Mouse (Mus musculus): Measurements from ENCODE around the gene Thumpd3.

Gene Thumpd3

DNA sequence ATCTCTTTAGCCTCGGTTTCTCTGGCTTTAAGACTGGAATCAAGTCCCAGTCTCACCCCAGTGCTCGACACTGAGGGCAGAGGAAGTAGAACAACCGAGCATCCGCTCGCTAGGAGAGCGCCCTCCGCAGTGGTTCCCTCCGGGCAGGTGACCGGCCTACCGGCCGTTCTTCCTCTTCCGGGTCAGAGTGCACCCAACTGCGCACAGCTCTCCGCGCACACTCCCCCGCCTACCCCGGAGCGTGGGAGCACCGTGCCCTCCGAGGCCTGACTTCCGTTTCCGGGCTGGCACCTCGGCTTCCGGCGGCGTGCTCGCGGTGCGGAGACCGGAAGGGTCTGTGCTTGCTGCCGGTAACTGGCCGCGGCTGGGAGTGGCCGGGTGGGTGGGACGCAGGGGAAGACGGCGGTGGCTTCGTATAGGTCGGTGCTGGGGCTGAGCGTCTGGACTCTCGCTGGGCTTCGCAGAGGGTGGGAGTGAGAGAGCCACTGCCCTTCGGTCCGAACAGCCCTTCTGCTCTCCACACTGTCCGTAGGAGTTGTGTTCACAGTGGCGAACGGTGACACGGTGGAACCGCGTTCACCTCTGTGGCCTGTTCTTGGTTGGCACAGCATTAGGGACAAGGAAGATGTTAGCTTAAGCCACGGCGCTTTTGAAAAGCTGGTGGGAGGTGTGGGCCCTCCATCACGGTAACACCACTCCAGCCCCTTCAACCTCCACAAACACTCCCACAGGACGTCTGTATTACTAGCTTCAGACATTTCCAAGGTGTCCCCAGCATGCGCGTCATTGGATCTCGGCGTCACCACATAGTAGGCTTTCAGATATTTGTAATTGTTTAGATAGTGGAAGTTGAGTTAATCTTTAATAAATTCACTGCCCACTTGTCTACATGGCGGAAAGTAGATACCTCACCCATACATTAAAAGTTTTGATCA is at the start of gene Thumpd3:
Thumpd3 (plus strand) TSS at position 185 of the 935 bp plus-strand sequence.
- peak; percentile 98 for DNase-seq (ENCODE audit: low spot score)

DNA sequence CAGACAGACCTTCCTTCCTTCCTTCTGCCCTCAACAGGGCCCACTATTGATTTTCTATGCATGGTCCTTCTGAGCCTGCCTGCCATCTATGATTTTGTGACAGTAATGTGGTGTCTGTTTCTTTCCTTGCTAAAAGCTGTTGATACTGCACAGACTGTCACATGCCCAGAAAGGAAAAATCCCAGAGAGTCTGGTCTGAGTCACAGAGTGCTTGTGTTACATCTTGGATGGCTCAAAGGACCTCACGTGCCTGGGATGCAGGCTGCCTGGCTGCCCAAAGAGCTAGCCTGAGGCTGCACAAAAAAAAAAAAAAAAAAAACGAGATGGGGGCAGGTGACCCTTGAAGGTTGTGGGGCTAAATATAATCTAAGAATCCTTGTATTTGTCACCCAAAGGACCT is 46.8 kb upstream of the Thumpd3 start:
- DNase-seq (ENCODE audit: low spot score) = no peak

DNA sequence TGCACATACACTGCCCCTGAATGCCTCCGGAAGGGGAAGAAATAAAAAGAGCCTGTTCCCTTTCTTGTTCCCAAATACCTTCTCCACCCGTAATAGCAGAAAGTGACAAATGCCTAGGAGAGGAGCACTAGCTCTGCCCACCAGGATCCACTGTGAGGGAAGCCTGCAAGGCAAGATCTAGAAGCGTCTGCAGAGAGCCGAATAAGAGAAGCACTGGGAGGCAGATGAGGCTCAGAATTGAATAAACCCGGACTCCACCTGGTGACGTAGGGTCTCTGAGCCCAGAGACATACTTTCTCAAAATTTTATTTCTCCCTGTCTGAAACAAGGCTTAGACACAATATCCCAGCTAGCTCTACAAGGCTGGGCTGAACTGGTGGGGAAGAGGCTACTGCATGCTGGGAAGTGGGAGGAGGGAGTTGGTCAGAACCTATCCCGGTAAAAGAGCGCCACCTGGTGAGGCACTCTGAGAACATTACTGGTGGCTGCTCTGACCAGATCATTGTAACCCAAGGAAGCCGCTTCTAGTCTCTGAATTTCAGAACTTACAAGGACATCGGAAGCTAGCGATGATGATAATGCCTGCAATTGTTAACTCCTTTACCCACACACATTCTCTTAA is 45.2 kb upstream of the Thumpd3 start:
- peak; percentile 76 for DNase-seq (ENCODE audit: low spot score)

DNA sequence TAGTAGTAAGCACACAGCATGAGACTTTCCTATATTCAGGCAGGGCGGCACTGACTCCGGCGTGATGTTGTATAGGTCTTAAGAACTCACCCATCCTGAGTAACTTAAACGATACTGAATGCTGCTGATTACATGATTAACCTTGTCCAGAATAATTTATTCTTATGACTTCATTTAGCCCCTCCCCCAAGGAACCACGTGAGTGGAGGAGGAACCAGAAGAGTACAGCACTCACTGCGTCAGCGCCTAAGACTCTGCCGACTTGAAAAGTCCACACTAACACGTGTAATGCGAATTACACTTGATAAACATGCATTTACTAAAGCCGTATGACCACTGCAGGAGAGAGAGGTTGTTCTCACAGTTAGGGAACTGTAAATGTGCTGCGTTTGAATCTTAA is 44.3 kb upstream of the Thumpd3 start:
- no peak for DNase-seq (ENCODE audit: low spot score)

DNA sequence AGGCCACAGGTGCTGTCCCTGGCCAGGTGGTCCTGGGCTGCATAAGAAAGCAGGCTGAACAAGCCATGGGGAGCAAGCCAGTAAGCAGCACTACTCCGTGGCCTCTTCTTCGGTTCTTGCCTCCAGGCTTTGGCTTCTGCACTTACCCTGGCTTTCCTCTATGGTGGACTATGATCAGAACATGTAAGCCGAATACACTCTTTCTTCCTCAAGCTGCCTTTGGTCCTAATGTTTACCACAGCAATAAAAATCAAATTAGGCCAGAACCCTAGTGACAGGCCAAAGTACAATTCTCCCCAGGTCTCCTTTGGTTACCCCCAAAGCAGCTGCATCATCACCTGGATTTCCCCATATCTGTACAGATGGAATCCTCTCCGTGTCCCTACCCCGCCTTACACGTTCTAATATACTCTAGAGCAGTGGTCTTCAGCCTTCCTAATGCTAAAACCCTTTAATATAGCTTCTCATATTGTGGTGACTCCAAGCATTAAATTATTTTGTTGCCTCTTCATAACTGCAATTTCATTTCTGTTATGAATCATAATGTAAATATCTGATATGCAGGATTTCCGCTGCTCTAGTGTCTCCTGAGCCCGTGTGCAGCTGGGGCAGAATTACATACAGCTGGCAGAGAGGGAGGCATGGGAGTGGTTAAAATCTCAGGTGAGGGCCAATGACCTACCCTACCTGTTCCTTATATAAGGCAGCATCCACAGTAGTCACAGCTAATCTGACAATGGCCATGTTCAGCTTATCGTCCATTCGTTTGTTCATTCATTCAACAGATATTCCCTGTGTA is 42.5 kb upstream of the Thumpd3 start:
- no peak for DNase-seq (ENCODE audit: low spot score)

DNA sequence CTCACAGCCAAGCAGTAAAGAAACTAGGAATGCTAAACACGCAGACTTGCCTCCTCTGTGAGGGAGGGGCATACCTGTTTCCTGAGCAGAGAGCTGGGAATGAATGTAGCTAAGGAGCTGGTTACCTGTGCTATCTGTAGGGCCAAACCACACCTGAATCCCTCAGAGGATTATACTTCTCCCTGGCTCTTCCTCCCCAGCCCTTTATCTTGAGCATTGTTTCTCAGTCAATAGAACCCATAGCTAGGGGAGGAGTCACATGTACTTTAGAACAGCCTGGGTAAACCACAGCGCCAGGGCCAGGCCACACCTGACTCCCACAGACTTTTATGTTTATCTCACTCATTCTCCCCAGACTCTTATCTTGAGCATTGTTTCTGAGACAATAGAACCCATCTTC is 39.2 kb upstream of the Thumpd3 start:
- DNase-seq (ENCODE audit: low spot score) = no peak

DNA sequence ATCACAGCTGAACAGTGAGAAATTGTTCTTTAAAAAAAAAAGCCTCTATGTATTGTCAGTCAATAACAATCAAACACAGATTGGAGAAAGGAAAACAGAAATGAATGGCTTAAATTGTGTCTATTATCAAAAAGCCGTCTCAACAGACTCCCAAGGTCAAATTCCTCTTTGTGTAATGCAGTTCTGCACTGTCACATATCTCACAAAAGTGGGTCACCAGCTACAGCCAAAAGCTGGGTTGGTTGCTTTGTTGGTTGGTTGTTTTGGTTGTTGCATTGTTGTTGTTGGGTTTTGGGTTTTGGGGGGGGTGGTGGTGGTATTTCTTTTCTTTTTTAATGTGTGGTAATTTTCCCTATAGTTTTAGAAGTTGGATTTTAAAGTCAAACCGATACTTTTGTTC is 34.1 kb upstream of the Thumpd3 start:
- DNase-seq (ENCODE audit: low spot score) = no peak

DNA sequence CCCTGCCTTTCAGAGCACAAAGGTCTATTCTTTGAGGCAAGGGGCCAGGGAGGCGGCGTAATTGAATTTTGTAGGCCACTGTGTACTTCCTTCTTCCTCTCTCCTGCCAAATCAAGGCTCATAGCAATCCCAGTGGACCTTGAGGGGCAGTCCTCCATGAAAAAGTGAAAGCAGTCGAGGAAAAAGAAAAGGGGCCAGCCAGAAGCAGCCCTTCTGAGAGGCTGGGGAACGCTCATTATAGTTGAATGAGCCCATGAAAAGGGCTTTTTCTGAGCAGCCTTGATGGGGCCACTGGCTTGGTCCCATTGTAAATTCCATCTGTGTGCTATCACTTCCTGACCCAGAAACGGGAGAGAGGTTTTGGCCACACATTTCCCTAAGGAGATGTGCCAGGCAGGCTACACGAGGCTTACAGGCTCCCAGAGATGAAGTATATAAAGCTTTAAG is 33.5 kb upstream of the Thumpd3 start:
- no peak for DNase-seq (ENCODE audit: low spot score)

DNA sequence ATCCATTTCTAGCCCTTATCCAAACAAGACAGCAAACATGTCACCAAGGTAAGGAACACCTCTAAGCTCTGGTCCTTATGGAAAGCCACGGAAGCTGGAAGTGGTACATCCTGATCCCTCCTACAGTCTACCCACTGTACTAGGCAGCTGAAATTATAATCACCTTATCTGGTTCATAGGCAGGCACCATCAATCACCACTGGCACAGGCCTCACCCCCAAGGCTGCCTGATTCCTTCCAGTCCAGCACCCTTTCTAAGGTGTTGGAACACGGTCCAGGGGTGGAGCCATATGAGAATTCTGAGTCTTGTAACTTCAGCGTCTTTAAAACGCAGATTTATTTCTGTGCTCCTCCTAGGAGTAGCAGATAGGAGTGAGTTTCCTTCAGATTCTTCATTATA is 32.5 kb upstream of the Thumpd3 start:
- no peak for DNase-seq (ENCODE audit: low spot score)

DNA sequence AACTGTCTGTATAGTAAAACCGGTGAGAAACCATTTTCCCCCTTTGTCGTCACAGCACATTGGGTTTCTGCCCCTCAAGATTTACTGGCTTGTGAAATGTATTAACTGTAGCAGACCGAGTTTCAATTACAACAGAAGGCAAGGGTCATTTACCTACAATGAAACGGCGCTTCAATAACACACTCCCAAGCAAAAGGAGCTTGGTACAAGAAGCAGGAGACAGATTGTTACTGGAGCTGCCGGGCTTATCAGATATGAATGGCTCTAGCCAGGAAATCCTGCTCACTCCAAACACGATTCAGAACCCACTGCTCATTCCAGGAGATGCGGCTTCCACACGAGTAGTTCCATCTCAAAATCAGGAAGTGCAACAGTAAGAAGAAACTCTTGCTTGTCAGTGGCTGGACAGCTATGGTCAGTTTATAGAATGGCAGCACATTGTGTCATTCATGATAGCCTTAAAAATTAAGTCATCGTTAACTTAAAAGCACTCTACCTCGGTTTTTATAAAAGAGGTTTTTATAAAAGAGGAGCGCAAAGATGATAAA is 28.5 kb upstream of the Thumpd3 start:
- no peak for DNase-seq (ENCODE audit: low spot score)

DNA sequence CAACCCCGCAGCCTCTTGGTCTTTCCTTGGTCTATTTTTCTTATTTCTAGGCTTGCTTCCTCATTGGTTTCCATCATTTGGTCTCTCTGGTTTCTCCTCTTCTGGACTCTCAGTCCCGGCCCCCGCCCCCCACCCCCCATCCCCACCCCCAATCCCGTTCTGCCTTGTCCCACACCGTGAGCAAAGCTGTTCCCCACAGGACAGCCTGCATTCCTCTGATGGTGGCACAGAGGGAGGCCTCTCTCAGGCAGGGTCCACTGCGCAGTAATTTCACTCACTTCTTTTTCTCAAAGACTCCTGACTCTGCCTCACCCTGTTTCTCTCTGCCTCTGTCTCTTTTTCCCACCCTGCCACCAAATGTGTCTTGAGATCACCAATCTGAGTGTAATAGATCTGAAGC is 27.9 kb upstream of the Thumpd3 start:
- DNase-seq (ENCODE audit: low spot score) = no peak

DNA sequence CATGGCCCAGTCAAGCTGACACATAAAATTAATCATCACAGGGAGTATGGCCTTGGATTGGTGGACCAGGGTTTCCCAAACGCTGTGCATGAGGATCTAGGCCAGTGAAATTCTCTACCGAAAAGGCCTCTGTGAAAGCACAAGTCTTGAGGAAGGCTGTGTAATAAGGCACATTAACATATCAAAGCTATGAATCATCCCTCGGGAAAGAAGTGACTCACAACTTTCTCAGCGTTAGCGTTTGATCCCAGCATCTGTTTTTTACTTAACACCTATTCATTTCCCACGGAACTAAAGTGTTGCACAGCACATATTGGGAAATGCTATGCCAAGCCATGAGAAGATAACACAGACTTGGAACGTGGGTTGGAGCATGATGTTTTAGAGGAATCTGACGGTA is 21.2 kb upstream of the Thumpd3 start:
- no peak for DNase-seq (ENCODE audit: low spot score)

DNA sequence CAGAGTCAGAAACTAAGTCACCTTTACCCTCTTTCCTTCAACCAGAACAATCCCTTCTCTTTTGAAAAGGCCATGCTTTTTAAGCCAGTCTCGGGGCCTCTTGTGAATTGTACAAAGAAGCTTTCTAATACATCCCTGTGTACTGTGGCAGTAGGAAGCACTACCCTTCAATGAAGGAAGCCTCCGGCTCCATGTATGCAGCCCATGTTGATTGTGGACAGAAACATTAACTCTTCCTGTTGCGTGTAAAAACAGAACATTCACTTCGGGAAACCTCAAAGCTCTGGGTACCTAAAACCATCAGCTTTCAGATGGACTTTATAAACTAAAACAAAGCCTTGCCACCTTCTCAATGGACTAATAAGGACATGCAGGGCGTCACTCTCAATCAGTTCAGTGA is 20.3 kb upstream of the Thumpd3 start:
- DNase-seq (ENCODE audit: low spot score) = no peak

DNA sequence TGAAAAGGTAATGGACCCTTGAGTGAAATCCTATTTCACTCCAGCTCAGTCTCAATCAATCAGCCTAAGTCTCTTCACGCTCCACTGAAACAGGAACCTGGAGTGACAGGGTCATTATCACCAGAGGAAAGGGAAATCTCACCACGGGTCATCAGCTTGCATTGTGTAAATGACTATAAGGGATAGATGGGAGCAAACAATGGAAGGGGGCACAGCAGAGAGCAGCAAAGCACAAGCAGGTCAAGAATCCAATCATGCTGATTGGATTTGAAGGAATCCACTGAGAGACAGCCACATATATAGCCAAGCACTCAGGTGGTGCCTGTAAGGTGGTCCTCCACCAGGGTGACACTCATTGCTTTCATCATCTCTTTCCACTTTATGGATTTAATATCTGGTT is 18.6 kb upstream of the Thumpd3 start:
- no peak for DNase-seq (ENCODE audit: low spot score)

DNA sequence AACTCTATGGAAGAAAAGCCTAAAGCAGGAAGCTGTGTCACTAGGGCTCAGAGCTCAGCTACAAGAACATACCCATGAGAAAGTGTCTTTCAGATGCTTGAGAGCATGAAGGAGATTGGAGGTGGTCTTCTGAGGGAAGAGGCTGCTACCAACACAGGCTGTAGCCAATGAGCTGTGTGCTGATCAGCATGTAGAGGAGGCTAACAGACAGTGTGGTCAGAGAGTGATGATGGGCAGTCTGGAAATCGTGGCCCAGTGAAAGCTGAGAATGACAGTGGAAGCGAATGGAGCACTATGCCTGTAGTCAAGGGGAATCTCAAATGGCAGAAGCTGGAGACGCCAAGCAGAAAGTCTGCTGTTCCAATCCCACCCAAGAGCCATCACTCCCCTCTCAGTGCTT is 17.0 kb upstream of the Thumpd3 start:
- DNase-seq (ENCODE audit: low spot score) = no peak

DNA sequence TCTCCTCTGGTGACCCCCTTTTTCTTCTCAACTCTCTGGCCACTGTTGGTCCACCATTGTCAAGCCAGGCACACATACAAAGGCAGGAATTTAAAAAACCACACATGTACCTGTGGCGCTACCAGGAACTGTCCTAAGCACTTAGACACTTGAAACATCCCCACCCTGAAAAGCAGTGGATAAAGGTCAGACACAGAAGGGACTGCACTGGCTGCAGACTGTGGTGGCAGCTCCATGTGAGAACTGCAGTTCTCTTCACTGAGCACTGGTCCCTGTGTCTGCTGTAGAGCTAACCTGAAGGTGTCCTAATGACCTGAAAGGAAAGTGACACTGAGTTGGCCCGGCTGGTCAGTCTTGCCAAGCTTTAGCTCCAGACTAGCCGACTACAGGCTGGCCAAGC is 15.5 kb upstream of the Thumpd3 start:
- no peak for DNase-seq (ENCODE audit: low spot score)

DNA sequence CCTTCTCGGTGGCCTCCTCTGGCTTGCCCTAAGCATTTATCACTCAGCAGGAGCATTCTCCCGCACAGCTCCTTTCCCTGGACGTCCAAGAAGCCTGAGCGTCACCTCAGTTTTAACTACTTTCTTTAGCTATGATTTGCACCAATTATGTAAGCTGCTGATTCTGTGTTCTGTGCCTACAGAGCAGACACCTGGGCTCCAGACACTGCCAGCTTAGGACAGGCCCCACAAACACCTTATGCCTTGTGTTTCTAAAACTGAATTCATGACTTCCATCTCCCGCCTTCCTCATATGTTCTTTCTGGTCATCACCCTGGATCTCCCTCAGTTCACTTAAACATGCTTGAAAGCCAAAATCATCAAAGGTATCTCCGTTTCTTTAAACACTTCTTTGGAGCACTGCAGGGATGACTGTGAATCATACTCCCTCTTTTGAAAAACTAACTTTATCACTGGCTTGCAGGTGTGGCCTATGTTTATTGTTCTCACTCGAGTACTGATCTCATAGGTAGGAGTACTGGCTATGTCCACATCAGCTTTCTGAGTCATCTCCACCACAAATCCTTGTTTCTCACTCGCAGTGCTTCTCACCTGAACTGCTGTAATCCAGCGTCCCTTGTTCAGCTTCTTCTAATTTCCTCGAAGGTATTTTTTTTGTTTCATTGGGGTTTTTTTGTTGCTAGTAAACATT is 14.9 kb upstream of the Thumpd3 start:
- no peak for DNase-seq (ENCODE audit: low spot score)

DNA sequence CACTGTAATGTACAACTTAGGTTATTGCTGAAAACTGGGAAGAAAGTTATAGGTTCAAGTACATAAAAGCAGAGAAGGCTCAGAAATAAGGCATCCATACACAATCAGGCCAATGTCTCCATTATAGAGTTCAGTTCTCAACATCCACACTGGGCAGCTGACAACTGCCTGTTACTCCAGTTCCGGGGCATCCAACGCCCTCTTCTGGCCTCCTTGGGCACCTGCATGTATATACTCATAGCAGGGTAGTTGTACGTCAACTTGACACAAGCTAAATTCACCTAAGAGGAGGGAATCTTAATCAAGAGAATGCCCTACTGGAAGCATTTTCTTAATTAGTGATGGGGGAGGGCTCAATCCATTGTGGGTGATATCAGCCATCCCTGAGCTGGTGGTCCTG is 13.9 kb upstream of the Thumpd3 start:
- DNase-seq (ENCODE audit: low spot score) = no peak

DNA sequence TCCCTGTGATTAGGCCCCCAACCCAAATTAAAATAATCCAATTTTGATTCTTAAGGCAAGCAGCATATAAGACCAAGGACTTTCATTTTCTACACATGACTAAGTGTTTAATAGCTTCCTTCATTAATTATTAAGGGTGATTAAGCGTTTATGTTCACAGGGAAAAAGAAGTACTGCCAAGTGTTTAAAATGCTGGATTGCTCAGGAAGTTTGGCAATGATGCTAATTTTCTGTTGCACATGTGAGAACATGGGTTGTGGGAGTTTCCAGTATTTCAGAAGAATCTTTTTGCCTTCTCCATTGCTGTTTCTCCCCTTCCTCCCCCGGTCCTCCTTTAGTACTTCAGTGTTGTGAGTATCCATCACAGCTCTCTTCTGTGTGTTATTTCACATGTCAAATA is 12.8 kb upstream of the Thumpd3 start:
- DNase-seq (ENCODE audit: low spot score) = no peak

DNA sequence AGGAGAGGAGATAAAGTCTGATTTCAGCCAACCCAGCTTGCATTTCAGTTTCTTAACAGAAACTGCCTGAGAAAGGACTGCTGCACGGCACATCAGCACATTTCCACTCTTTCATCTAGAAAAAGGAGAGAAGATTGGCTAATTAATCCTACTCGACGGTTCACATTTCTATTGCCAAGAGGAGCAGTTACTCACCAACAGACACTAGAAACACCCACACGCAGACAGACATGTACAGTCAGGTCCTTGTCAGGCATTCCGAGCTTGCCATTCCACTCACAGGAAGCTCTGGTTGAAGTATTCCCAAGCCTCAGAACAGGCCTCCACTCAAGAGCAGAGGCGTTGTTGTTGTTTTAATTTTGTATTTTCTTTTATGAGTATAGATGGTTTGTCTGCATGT is 11.6 kb upstream of the Thumpd3 start:
- DNase-seq (ENCODE audit: low spot score) = no peak

DNA sequence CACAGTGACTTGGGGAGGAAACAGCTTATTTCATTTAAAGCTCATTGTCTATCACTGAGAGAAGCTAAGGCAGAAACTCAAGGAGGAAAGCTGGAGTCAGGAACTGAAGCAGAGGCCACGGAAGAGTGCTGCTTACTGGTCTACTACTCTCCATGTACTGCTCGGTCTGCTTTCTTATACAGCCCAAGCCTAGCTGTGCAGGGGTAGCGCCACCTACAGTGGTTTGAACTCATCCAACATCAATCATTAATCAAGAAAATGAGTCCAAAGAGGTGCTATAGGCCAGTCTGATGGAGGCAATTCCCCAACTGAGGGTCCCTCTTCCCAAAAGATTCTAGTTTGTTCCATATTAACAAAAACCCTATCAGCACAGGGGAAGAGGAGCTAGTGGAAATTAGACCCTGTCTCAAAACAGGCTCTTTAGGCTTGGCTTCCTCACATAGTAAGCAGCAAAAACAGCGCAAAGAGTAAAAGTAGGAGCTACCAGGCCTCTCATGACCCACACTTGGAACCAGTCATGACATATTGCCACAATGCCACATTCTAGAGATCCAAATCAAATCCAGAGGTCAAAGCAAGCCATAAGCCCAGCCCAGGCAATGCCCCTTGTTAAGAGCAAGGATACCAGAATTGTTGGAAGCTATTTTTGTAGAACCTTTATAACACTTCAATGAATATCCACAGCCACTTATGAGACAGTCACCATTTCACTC is 9.4 kb upstream of the Thumpd3 start:
- no peak for DNase-seq (ENCODE audit: low spot score)
